Mouse (Mus musculus): ENCODE data around the gene Fam166b. TPM values are rescaled to one million over a fixed set of nuclear protein-coding genes. Genes with fewer than 3 reads are reported as not detected.

Gene Fam166b
- polyA plus RNA-seq, 1 experiment from 2014 or later: 0.70 TPM

- Histone ChIP-seq H3K9me3 (no peaks in the 10 kb centered on the region), H3K4me1 (peaks cover 23% of the 10 kb centered on the region), H3K9ac (replicated peaks) (no peak overlapping the region), H3K27me3 (no peaks in the 10 kb centered on the region), H3K4me2 (replicated peaks) (no peak overlapping the region), H3K27ac (replicated peaks) (0 out of 2 replicates have a peak overlapping the region, but pooled peaks have one; percentile 10), H3K36me3 (no peaks in the 10 kb centered on the region), H3K4me3 (no peak overlapping the region)
- no peak for ATAC-seq (replicated peaks)
- 85% methylated on average over 31 of the region's 31 CpGs for WGBS
Measured at GRCm38 (mm10) chr4:43399391-43400131, 29.4 kb downstream of the Fam166b start.

DNA sequence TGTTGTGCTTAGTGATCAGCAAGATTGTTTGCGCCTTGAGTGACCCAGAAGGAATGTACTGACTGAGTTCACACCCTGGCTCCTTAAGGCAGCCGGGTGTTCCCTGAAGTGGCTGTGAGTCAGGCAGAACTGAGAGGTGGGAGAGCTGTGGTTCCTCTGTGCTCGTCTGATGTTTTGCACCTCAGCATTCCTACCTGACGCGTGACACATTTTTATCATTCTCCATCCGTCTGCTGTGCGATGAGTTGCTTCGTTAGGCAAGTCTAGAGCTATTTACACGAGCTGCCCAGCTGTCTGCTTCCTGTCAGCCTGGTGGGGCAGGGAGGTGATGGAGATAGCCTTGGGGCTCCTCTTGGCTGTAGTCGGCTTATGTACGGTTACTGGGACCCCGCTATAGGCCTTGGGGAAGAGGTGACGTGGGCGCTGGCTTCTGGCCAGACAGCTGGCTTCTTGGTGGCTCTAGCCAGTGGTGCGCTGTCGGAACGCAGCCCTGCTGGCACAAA, 30.1 kb downstream of the Fam166b start:
- Histone ChIP-seq H3K9ac (replicated peaks) (no peak overlapping the region), H3K27ac (replicated peaks) (0 out of 2 replicates have a peak overlapping the region, but pooled peaks have one; percentile 2), H3K9me3 (no peaks in the 10 kb centered on the region), H3K4me3 (no peak overlapping the region), H3K4me1 (peaks cover 23% of the 10 kb centered on the region), H3K36me3 (no peaks in the 10 kb centered on the region), H3K4me2 (replicated peaks) (no peak overlapping the region), H3K27me3 (no peaks in the 10 kb centered on the region)
- 57% methylated on average over 17 of the region's 17 CpGs for WGBS
- ATAC-seq (replicated peaks): no peak

DNA sequence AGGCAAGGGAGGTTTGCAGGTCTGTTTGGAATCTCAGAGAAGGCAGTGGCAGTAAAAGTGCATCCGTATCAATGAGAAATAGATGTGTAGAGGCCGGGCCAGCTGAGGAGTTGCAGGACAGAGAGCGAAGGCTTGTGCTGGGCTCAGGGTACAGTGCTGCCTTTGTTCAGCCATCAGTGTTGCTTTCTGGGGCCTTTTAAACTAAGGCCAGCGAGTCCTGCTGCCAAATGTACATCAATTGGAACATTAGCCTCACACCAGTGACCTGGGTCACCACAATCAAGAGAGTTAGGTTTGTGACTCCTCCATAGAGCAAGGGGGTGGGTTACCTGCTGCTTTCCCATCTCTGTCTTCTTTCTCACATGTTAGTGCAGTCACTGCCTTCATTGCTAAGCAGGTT, 30.9 kb downstream of the Fam166b start:
- Histone ChIP-seq H3K9ac (replicated peaks) (no peak overlapping the region), H3K27me3 (no peaks in the 10 kb centered on the region), H3K4me2 (replicated peaks) (no peak overlapping the region), H3K36me3 (no peaks in the 10 kb centered on the region), H3K4me3 (no peak overlapping the region), H3K4me1 (peaks cover 23% of the 10 kb centered on the region), H3K27ac (replicated peaks) (no peak overlapping the region), H3K9me3 (no peaks in the 10 kb centered on the region)
- no peak for ATAC-seq (replicated peaks)
- WGBS: 49% methylated on average over 4 of the region's 4 CpGs

- Histone ChIP-seq H3K27ac (replicated peaks) (no peak overlapping the region), H3K4me2 (replicated peaks) (no peak overlapping the region), H3K4me3 (no peak overlapping the region), H3K4me1 (peaks cover 23% of the 10 kb centered on the region), H3K27me3 (no peaks in the 10 kb centered on the region), H3K9me3 (no peaks in the 10 kb centered on the region), H3K9ac (replicated peaks) (no peak overlapping the region), H3K36me3 (no peaks in the 10 kb centered on the region)
- WGBS: 90% methylated on average over 5 of the region's 5 CpGs
- no peak for ATAC-seq (replicated peaks)
Measured at GRCm38 (mm10) chr4:43396381-43396780, 32.6 kb downstream of the Fam166b start.

GRCm38 (mm10) chr4:43395836-43396235, 33.1 kb downstream of the Fam166b start:
- Histone ChIP-seq H3K4me2 (replicated peaks) (no peak overlapping the region), H3K9me3 (no peaks in the 10 kb centered on the region), H3K4me1 (peaks cover 18% of the 10 kb centered on the region), H3K4me3 (no peak overlapping the region), H3K27me3 (no peaks in the 10 kb centered on the region), H3K36me3 (no peaks in the 10 kb centered on the region), H3K27ac (replicated peaks) (no peak overlapping the region), H3K9ac (replicated peaks) (no peak overlapping the region)
- 80% methylated on average over 9 of the region's 9 CpGs for WGBS
- ATAC-seq (replicated peaks): no peak

DNA sequence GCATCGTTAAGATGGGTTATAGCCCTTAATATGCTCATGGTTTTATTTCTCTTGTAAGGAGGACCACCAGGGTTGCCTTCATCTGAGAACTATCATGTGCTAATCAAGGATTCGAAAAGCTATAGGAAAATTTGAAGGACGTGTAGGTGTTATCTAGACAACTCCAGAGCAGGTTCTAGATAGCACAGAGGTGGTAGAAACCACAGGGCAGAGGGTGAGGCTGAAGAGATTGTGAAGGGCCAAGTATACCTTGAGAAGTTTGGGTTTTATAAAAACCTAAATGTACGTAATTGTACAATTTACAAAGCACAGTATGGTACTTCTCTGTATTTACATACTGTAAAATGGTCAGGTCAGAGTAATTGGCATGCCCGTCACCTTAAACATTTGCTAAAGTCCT, 33.8 kb downstream of the Fam166b start:
- Histone ChIP-seq H3K4me2 (replicated peaks) (no peak overlapping the region), H3K9ac (replicated peaks) (no peak overlapping the region), H3K9me3 (no peaks in the 10 kb centered on the region), H3K27me3 (no peaks in the 10 kb centered on the region), H3K27ac (replicated peaks) (peak overlapping the region; percentile 27; the same call in 1 of the 2 replicates), H3K36me3 (no peaks in the 10 kb centered on the region), H3K4me3 (no peak overlapping the region), H3K4me1 (peaks cover 17% of the 10 kb centered on the region)
- WGBS: 84% methylated on average over 5 of the region's 5 CpGs
- ATAC-seq (replicated peaks): no peak

DNA sequence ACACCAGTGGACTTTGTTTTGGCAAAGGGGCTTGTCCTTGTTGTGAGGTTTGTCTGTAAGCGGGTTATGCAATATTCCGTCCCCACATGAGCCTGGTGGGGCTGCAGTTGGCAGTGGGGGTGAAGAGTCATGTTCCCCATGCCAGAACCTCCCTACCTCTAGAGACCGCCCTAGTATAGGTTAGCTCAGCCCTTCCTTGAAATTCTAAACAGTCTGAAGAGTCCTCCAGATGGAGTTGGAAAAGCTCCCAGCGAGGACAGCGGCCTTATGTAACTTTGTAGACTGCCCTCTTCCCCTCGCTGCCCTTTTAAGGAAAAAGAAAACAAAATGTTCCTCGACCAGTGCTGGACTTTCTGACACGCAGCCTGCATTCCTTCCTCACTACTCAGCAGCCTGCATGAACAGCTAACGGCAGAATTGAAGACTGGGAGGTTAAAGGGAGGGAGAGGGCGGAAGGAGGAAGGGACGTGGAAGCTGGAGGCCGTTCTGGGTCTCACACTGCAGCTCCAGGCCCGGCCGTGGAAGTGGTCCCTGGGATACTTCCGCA, 34.5 kb downstream of the Fam166b start:
- 74% methylated on average over 15 of the region's 15 CpGs for WGBS
- no peak for ATAC-seq (replicated peaks)
- no peaks in the 10 kb centered on the region for H3K36me3 ChIP-seq

DNA sequence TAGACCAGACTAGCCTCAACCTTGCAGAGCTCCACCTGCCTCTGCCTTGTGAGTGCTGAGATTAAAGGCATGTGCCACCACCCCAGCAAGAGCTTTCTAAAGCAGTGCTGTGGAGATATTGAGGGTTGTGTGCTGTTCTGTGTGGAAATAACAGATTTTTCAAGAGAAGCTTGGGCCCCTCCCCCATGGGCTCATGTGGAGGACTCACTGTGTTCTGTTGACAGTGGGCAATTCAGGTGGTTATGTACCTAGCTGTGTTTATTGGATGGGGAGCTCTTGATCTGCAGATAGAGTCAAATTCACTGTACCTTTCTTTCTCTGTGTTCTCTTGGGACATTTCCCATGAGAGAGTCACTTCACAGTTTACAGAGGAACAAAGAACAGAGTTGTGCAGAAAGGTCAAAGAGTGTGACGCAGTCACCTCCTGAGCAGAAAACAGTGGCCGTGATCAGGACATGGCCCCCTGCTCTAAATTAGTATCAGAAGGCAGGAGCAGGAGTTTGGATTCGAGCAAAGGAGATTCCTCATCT, 37.3 kb downstream of the Fam166b start:
- Histone ChIP-seq H3K4me1 (no peaks in the 10 kb centered on the region), H3K36me3 (0 out of 2 replicates have a peak, but pooled peaks cover 3% of the 10 kb centered on the region), H3K4me3 (no peak overlapping the region), H3K4me2 (replicated peaks) (no peak overlapping the region), H3K9me3 (no peaks in the 10 kb centered on the region), H3K27me3 (no peaks in the 10 kb centered on the region), H3K27ac (replicated peaks) (no peak overlapping the region), H3K9ac (replicated peaks) (no peak overlapping the region)
- no peak for ATAC-seq (replicated peaks)
- WGBS: 85% methylated on average over 3 of the region's 3 CpGs

More for the DNA sequence above, 34.5 kb downstream of the Fam166b start:
- Histone ChIP-seq H3K4me3 (no peak overlapping the region), H3K27ac (replicated peaks) (peak overlapping the region; percentile 27; the same call in 1 of the 2 replicates), H3K9ac (replicated peaks) (no peak overlapping the region), H3K4me1 (peaks cover 17% of the 10 kb centered on the region), H3K9me3 (no peaks in the 10 kb centered on the region), H3K27me3 (no peaks in the 10 kb centered on the region), H3K4me2 (replicated peaks) (no peak overlapping the region)

- H3K4me1 ChIP-seq: no peaks in the 10 kb centered on the region
- no peak overlapping the region for H3K27ac ChIP-seq (replicated peaks)
- no peak overlapping the region for H3K9ac ChIP-seq (replicated peaks)
- ATAC-seq (replicated peaks): no peak
- H3K9me3 ChIP-seq: no peaks in the 10 kb centered on the region
- H3K36me3 ChIP-seq: 0 out of 2 replicates have a peak, but pooled peaks cover 3% of the 10 kb centered on the region
- 69% methylated on average over 9 of the region's 9 CpGs for WGBS
- H3K27me3 ChIP-seq: no peaks in the 10 kb centered on the region
- no peak overlapping the region for H3K4me2 ChIP-seq (replicated peaks)
- H3K4me3 ChIP-seq: no peak overlapping the region
Measured at GRCm38 (mm10) chr4:43389845-43390440, 39.0 kb downstream of the Fam166b start.

- H3K9me3 ChIP-seq: no peaks in the 10 kb centered on the region
- 0 out of 2 replicates have a peak, but pooled peaks cover 3% of the 10 kb centered on the region for H3K36me3 ChIP-seq
- no peak overlapping the region for H3K27ac ChIP-seq (replicated peaks)
- H3K4me3 ChIP-seq: no peak overlapping the region
- 84% methylated on average over 2 of the region's 2 CpGs for WGBS
- no peak for ATAC-seq (replicated peaks)
- no peaks in the 10 kb centered on the region for H3K27me3 ChIP-seq
- no peak overlapping the region for H3K4me2 ChIP-seq (replicated peaks)
- no peaks in the 10 kb centered on the region for H3K4me1 ChIP-seq
- no peak overlapping the region for H3K9ac ChIP-seq (replicated peaks)
Measured at GRCm38 (mm10) chr4:43389390-43389789, 39.5 kb downstream of the Fam166b start.

DNA sequence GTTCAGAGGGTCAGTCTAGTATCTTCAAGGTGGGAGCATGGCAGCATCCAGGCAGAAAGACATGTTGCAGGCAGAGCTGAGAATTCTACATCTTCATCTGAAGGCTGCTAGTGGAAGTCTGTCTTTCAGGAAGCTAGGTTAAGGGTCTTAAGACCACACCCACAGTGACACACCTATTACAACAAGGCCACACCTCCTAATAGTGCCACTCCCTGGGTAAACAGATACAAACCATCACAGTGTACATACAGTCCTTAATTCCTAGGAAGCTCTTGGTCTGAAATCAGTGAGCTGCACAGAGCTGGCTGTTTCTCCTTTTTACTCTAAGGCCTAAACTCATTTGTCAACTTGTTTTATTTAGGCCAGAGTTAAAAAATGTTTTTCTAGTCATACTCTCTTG, 42.0 kb downstream of the Fam166b start:
- Histone ChIP-seq H3K4me1 (peaks cover 18% of the 10 kb centered on the region), H3K4me3 (no peak overlapping the region), H3K4me2 (replicated peaks) (no peak overlapping the region), H3K9me3 (no peaks in the 10 kb centered on the region), H3K27me3 (no peaks in the 10 kb centered on the region), H3K9ac (replicated peaks) (no peak overlapping the region), H3K36me3 (0 out of 2 replicates have a peak, but pooled peaks cover 3% of the 10 kb centered on the region), H3K27ac (replicated peaks) (no peak overlapping the region)
- ATAC-seq (replicated peaks): no peak

DNA sequence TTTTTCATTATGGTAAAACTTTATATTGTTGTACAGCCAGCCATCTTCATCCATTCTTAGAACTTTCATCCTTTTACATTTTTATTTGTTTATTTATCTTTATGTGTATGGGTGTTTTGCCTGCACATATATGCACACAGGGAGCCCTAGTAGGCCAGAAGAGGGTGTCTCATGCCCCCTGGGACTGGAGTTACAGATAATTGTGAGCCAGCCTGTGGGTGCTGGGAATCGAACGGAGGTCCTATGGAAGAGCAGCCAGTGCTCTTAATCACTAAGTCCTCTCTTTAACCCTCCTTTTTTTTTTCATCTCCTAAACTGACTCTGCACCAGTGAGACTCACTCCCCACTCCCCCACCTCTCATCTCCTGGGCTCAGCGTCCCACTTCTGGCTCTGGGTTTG, 44.4 kb downstream of the Fam166b start:
- H3K4me3 ChIP-seq: no peak overlapping the region
- no peaks in the 10 kb centered on the region for H3K9me3 ChIP-seq
- H3K27me3 ChIP-seq: no peaks in the 10 kb centered on the region
- H3K36me3 ChIP-seq: 0 out of 2 replicates have a peak, but pooled peaks cover 3% of the 10 kb centered on the region
- no peak overlapping the region for H3K9ac ChIP-seq (replicated peaks)
- 88% methylated on average over 3 of the region's 3 CpGs for WGBS
- ATAC-seq (replicated peaks): no peak
- peaks cover 29% of the 10 kb centered on the region for H3K4me1 ChIP-seq
- H3K4me2 ChIP-seq (replicated peaks): no peak overlapping the region
- H3K27ac ChIP-seq (replicated peaks): no peak overlapping the region
